Mouse (Mus musculus) T-helper 2 cell (primary cell): ENCODE results near the gene Olfr1101.

Experiments used
- in situ Hi-C: fragments of 300-600 bp; cut with MboI, MseI; formaldehyde crosslinking; loops from one replicate; pipeline ENCODE4 v1.15.1; 2025; ENCODE audit warnings: high pct_unique_total_duplicates

Gene Olfr1101

DNA sequence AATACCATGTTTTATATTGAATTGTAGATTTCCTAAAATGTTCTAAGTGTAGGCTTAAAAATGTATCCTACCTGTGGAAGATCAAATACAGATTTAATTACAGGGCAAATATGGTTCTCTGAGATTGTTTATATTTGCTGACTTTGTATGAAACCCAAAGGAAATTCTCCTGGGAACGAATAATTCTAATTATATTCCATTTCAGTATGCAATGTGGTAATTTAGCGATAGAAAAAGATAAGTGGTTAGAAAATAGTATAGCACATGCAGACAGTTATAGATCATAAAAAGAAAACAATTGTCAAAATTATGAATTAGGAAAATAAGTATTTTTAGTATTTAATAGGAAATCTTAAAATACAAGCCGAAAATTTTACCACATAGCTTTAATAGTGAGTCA, at the start of gene Olfr1101:
Gene Olfr1101, minus strand, starts transcription at position 101 of the 400 bp plus-strand sequence.
- in situ Hi-C loops = no loop called here

DNA sequence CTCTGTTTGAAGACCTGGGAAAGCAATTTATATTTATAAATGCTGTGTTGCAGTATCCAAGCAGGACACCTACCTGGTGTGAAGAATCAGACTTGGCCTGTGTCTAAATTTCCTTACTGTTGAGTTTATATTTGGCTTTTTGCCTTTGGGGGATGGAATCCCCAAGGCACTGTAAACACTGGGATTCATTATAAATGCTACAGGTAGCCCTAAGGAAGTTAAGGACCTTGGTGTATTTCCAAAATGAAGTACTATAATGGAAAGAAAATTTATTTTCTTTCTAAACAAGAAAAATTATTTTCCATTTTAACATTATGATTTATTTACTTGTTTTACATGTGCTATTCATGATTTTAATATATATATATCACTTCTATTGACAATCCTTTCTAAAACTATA, 45.4 kb upstream of the Olfr1101 start, which contains the start of gene Olfr1105:
Gene Olfr1105, minus strand, starts transcription at position 101 of the 400 bp plus-strand sequence.
- in situ Hi-C loops = no loop called here

- in situ Hi-C loops = no loop called here
Measured at GRCm38 (mm10) chr2:87026980-87027379, 36.0 kb upstream of the Olfr1101 start, which contains the start of gene Olfr1104. Gene Olfr1104 (minus strand): TSS chr2:87027080.

GRCm38 (mm10) chr2:86998098-86998497, 7.1 kb upstream of the Olfr1101 start, which contains the start of gene Olfr1102:
Gene Olfr1102 (plus strand): TSS chr2:86998398.
- in situ Hi-C loops = no loop called here

DNA sequence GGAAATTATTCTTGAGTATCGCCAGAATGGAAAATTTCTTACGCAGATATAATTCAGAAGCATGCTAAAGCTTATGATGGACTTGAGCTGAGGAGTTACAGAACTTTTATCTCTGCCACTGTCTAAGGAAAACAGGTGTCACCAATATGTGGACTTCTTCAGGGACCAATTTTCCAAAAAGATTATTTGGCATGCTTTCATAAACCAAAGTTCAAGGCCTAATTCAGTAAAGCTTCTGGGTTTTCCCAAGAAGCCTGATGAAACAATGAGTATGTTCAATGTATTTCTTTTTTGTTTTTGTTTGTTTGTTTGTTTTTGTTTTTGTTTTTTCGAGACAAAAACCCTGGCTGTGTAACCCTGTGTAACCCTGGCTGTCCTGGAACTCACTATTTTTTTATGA, 11.2 kb downstream of the Olfr1101 start, which contains the start of gene Olfr1100:
Gene Olfr1100, minus strand, starts transcription at position 101 of the 400 bp plus-strand sequence.
- in situ Hi-C loops = no loop called here

GRCm38 (mm10) chr2:86960593-86960992, 30.4 kb downstream of the Olfr1101 start, which contains the start of gene Olfr1099:
Gene Olfr1099 (minus strand): TSS chr2:86960693.
- in situ Hi-C loops = no loop called here
